Mouse (Mus musculus) lung, adult 2 months (tissue): ENCODE measurements around the gene Nfkbiz. TPM values are rescaled to one million over a fixed set of nuclear protein-coding genes. Genes with fewer than 3 reads are reported as not detected.

Experiments used
- DNase-seq: peaks from one replicate; pipeline ENCODE4 v3.0.0; 2022
- H3K4me1 ChIP-seq: fragments of 200-500 bp; 2 replicates; pipeline ENCODE4 v1.6.1; 2011; ENCODE audit warnings: low read length; ENCODE audit not compliant: control insufficient read depth, insufficient read depth
- H3K4me3 ChIP-seq: fragments of 200-500 bp; replicated peaks from 2 replicates; pipeline ENCODE3; 2011; ENCODE audit warnings: low read depth, mild to moderate bottlenecking, control low read depth, low read length; ENCODE audit errors: extremely low read depth
- CTCF ChIP-seq: fragments of 200-500 bp; IDR thresholded peaks from 2 replicates; pipeline ENCODE4 v1.5.1; 2011; ENCODE audit warnings: mild to moderate bottlenecking, low read length, control low read depth; ENCODE audit not compliant: insufficient read depth
- POLR2A ChIP-seq: fragments of 200-500 bp; IDR thresholded peaks from 2 replicates; pipeline ENCODE4 v1.6.1; 2011; ENCODE audit warnings: low read depth, mild to moderate bottlenecking, control low read depth, low read length, borderline replicate concordance; ENCODE audit errors: extremely low read depth
- WGBS: fragments of 180-500 bp; shearing (Covaris S2); methylation state at CpG from one replicate; pipeline ENCODE4 v1.1.7; 2018; 5-methylcytosine and 5-hydroxymethylcytosine counted together
- polyA plus RNA-seq: library from polyadenylated mRNA; depleted of rRNA; stranded (reverse); fragments of >200 nt; gene quantifications from 2 replicates; pipeline ENCODE4 v1.2.3, GENCODE M21; 2012

Gene Nfkbiz
- polyA plus RNA-seq, 1 experiment = 15.3 TPM

- H3K4me1 ChIP-seq = peaks cover 10% of the 10 kb centered on the region
- peak; percentile 2 for DNase-seq
- 78% methylated on average over 6 of the region's 6 CpGs for WGBS
- H3K4me3 ChIP-seq = no peak overlapping the region
- TF ChIP-seq POLR2A (no peak), CTCF (no peak)
Measured at GRCm38 (mm10) chr16:55811792-55812191, 26.9 kb downstream of the Nfkbiz start.

- TF ChIP-seq POLR2A = no peak
- no peak for TF ChIP-seq CTCF
- peaks cover 8% of the 10 kb centered on the region for H3K4me1 ChIP-seq
- WGBS = 89% methylated on average over 9 of the region's 9 CpGs
- no peak for DNase-seq
- no peak overlapping the region for H3K4me3 ChIP-seq
Measured at GRCm38 (mm10) chr16:55809779-55810514, 28.8 kb downstream of the Nfkbiz start.

GRCm38 (mm10) chr16:55809345-55809744 lies 29.4 kb downstream of the Nfkbiz start:
- peaks cover 8% of the 10 kb centered on the region for H3K4me1 ChIP-seq
- no peak for DNase-seq
- WGBS = 95% methylated on average over 6 of the region's 6 CpGs
- TF ChIP-seq CTCF (no peak), POLR2A (no peak)
- no peak overlapping the region for H3K4me3 ChIP-seq

GRCm38 (mm10) chr16:55807505-55807932 lies 31.2 kb downstream of the Nfkbiz start:
- Histone ChIP-seq H3K4me1 (peaks cover 5% of the 10 kb centered on the region), H3K4me3 (no peak overlapping the region)
- TF ChIP-seq CTCF = no peak
- no peak for TF ChIP-seq POLR2A
- WGBS = 28% methylated on average over 6 of the region's 6 CpGs
- no peak for DNase-seq

GRCm38 (mm10) chr16:55804799-55805198 lies 33.9 kb downstream of the Nfkbiz start:
- no peak for DNase-seq
- Histone ChIP-seq H3K4me3 (no peak overlapping the region), H3K4me1 (peaks cover 5% of the 10 kb centered on the region)
- TF ChIP-seq CTCF = no peak
- TF ChIP-seq POLR2A = no peak
- 81% methylated on average over 1 of the region's 1 CpGs for WGBS

GRCm38 (mm10) chr16:55801629-55802028 lies 37.1 kb downstream of the Nfkbiz start:
- Histone ChIP-seq H3K4me1 (no peaks in the 10 kb centered on the region; the same call in 1 of the 2 replicates), H3K4me3 (no peak overlapping the region)
- no peak for DNase-seq
- TF ChIP-seq POLR2A (no peak), CTCF (no peak)
- 31% methylated on average over 1 of the region's 1 CpGs for WGBS

GRCm38 (mm10) chr16:55798845-55799244 lies 39.9 kb downstream of the Nfkbiz start:
- Histone ChIP-seq H3K4me1 (no peaks in the 10 kb centered on the region), H3K4me3 (no peak overlapping the region)
- TF ChIP-seq CTCF (no peak), POLR2A (no peak)
- DNase-seq = no peak
- 43% methylated on average over 7 of the region's 7 CpGs for WGBS

- WGBS = 70% methylated on average over 7 of the region's 7 CpGs
- H3K4me3 ChIP-seq = no peak overlapping the region
- DNase-seq = no peak
- H3K4me1 ChIP-seq = no peaks in the 10 kb centered on the region
- TF ChIP-seq CTCF (no peak), POLR2A (no peak)
Measured at GRCm38 (mm10) chr16:55790326-55790725, 48.4 kb downstream of the Nfkbiz start.

- DNase-seq = no peak
- H3K4me1 ChIP-seq = no peaks in the 10 kb centered on the region
- 16% methylated on average over 1 of the region's 1 CpGs for WGBS
Measured at GRCm38 (mm10) chr16:55789291-55789690, 49.4 kb downstream of the Nfkbiz start.

GRCm38 (mm10) chr16:55788671-55789070 lies 50.0 kb downstream of the Nfkbiz start:
- Histone ChIP-seq H3K4me1 (no peaks in the 10 kb centered on the region), H3K4me3 (no peak overlapping the region)
- no peak for DNase-seq
- TF ChIP-seq CTCF (no peak), POLR2A (no peak)
- WGBS = 76% methylated on average over 5 of the region's 5 CpGs

More at GRCm38 (mm10) chr16:55789291-55789690, 49.4 kb downstream of the Nfkbiz start:
- H3K4me3 ChIP-seq = no peak overlapping the region
- TF ChIP-seq CTCF = no peak
- no peak for TF ChIP-seq POLR2A
